Mouse (Mus musculus): Measurements from ENCODE around the gene Gtf2f2. TPM values are rescaled to one million over a fixed set of nuclear protein-coding genes. Genes with fewer than 3 reads are reported as not detected.

Gtf2f2 gene
- polyA plus RNA-seq, 1 experiment from 2014 or later: 58.9 TPM

- no peak overlapping the region for H3K27ac ChIP-seq (replicated peaks)
- H3K27me3 ChIP-seq (ENCODE audit: low read depth, poor library complexity, severe bottlenecking): no peaks in the 10 kb centered on the region
- DNase-seq (ENCODE audit: low spot score): no peak
- H3K9me3 ChIP-seq (replicated peaks): no peaks in the 10 kb centered on the region
- H3K4me3 ChIP-seq: no peak overlapping the region
- H3K4me1 ChIP-seq: peaks cover 17% of the 10 kb centered on the region
- peaks cover 36% of the 10 kb centered on the region for H3K36me3 ChIP-seq
- WGBS: 89% methylated on average over 2 of the region's 2 CpGs
Observed at GRCm38 (mm10) chr14:75902013-75902412, 108.7 kb downstream of the Gtf2f2 start.

- Histone ChIP-seq H3K4me1 (peaks cover 17% of the 10 kb centered on the region), H3K36me3 (peaks cover 36% of the 10 kb centered on the region), H3K27me3 (ENCODE audit: low read depth, poor library complexity, severe bottlenecking) (no peaks in the 10 kb centered on the region), H3K27ac (replicated peaks) (peak overlapping the region; percentile 82), H3K4me3 (no peak overlapping the region), H3K9me3 (replicated peaks) (no peaks in the 10 kb centered on the region)
- no peak for DNase-seq (ENCODE audit: low spot score)
- WGBS: 70% methylated on average over 5 of the region's 5 CpGs
Observed at GRCm38 (mm10) chr14:75900793-75901499, 109.7 kb downstream of the Gtf2f2 start.

- Histone ChIP-seq H3K27me3 (ENCODE audit: low read depth, poor library complexity, severe bottlenecking) (no peaks in the 10 kb centered on the region), H3K9me3 (replicated peaks) (no peaks in the 10 kb centered on the region), H3K4me1 (peaks cover 17% of the 10 kb centered on the region), H3K4me3 (no peak overlapping the region), H3K36me3 (peaks cover 36% of the 10 kb centered on the region), H3K27ac (replicated peaks) (peak overlapping the region; percentile 39; the same call in 1 of the 2 replicates)
- 31% methylated on average over 4 of the region's 4 CpGs for WGBS
- peak; percentile 75 for DNase-seq (ENCODE audit: low spot score)
Observed at GRCm38 (mm10) chr14:75899566-75899965, 111.1 kb downstream of the Gtf2f2 start.

GRCm38 (mm10) chr14:75892118-75892517 lies 118.5 kb downstream of the Gtf2f2 start:
- Histone ChIP-seq H3K4me3 (no peak overlapping the region), H3K4me1 (no peaks in the 10 kb centered on the region), H3K9me3 (replicated peaks) (no peaks in the 10 kb centered on the region), H3K36me3 (peaks cover 30% of the 10 kb centered on the region), H3K27ac (replicated peaks) (no peak overlapping the region), H3K27me3 (ENCODE audit: low read depth, poor library complexity, severe bottlenecking) (no peaks in the 10 kb centered on the region)
- DNase-seq (ENCODE audit: low spot score): no peak
- WGBS: 90% methylated on average over 9 of the region's 9 CpGs

- 0 out of 2 replicates have a peak overlapping the region, but pooled peaks have one; percentile 33 for H3K27ac ChIP-seq (replicated peaks)
- no peaks in the 10 kb centered on the region for H3K9me3 ChIP-seq (replicated peaks)
- no peaks in the 10 kb centered on the region for H3K27me3 ChIP-seq (ENCODE audit: low read depth, poor library complexity, severe bottlenecking)
- 80% methylated on average over 5 of the region's 5 CpGs for WGBS
- H3K36me3 ChIP-seq: no peaks in the 10 kb centered on the region
- no peak for DNase-seq (ENCODE audit: low spot score)
- H3K4me1 ChIP-seq: peaks cover 22% of the 10 kb centered on the region
- no peak overlapping the region for H3K4me3 ChIP-seq
Observed at GRCm38 (mm10) chr14:75883873-75884272, 126.8 kb downstream of the Gtf2f2 start.

GRCm38 (mm10) chr14:75883330-75883729 lies 127.3 kb downstream of the Gtf2f2 start:
- no peaks in the 10 kb centered on the region for H3K36me3 ChIP-seq
- no peaks in the 10 kb centered on the region for H3K27me3 ChIP-seq (ENCODE audit: low read depth, poor library complexity, severe bottlenecking)
- H3K4me1 ChIP-seq: peaks cover 28% of the 10 kb centered on the region
- 72% methylated on average over 5 of the region's 5 CpGs for whole genome bisulfite sequencing
- no peaks in the 10 kb centered on the region for H3K9me3 ChIP-seq (replicated peaks)
- H3K27ac ChIP-seq (replicated peaks): 0 out of 2 replicates have a peak overlapping the region, but pooled peaks have one; percentile 33
- DNase-seq (ENCODE audit: low spot score): no peak
- no peak overlapping the region for H3K4me3 ChIP-seq

- WGBS: 49% methylated on average over 4 of the region's 4 CpGs
- no peak for DNase-seq (ENCODE audit: low spot score)
- Histone ChIP-seq H3K4me1 (peaks cover 33% of the 10 kb centered on the region), H3K27ac (replicated peaks) (peak overlapping the region; percentile 77), H3K36me3 (no peaks in the 10 kb centered on the region), H3K4me3 (no peak overlapping the region), H3K27me3 (ENCODE audit: low read depth, poor library complexity, severe bottlenecking) (no peaks in the 10 kb centered on the region), H3K9me3 (replicated peaks) (no peaks in the 10 kb centered on the region)
Observed at GRCm38 (mm10) chr14:75881856-75882255, 128.8 kb downstream of the Gtf2f2 start.

- Histone ChIP-seq H3K27me3 (ENCODE audit: low read depth, poor library complexity, severe bottlenecking) (peaks cover 12% of the 10 kb centered on the region), H3K4me1 (peaks cover 48% of the 10 kb centered on the region), H3K36me3 (no peaks in the 10 kb centered on the region), H3K27ac (replicated peaks) (peak overlapping the region; percentile 69), H3K9me3 (replicated peaks) (no peaks in the 10 kb centered on the region), H3K4me3 (0 out of 2 replicates have a peak overlapping the region, but pooled peaks have one; percentile 11)
- 25% methylated on average over 8 of the region's 8 CpGs for WGBS
- DNase-seq (ENCODE audit: low spot score): peak; percentile 69
Observed at GRCm38 (mm10) chr14:75878980-75879379, 131.7 kb downstream of the Gtf2f2 start.

GRCm38 (mm10) chr14:75877297-75877696 lies 133.4 kb downstream of the Gtf2f2 start:
- H3K4me1 ChIP-seq: peaks cover 40% of the 10 kb centered on the region
- no peak overlapping the region for H3K27ac ChIP-seq (replicated peaks)
- peaks cover 12% of the 10 kb centered on the region for H3K27me3 ChIP-seq (ENCODE audit: low read depth, poor library complexity, severe bottlenecking)
- DNase-seq (ENCODE audit: low spot score): no peak
- no peaks in the 10 kb centered on the region for H3K36me3 ChIP-seq
- no peaks in the 10 kb centered on the region for H3K9me3 ChIP-seq (replicated peaks)
- WGBS: 86% methylated on average over 3 of the region's 3 CpGs
- H3K4me3 ChIP-seq: no peak overlapping the region

- DNase-seq (ENCODE audit: low spot score): peak; percentile 87
- Histone ChIP-seq H3K9me3 (replicated peaks) (peaks cover 4% of the 10 kb centered on the region; the same call in 1 of the 2 replicates), H3K4me3 (peak overlapping the region; percentile 37), H3K36me3 (no peaks in the 10 kb centered on the region), H3K4me1 (peaks cover 32% of the 10 kb centered on the region), H3K27me3 (ENCODE audit: low read depth, poor library complexity, severe bottlenecking) (peaks cover 12% of the 10 kb centered on the region), H3K27ac (replicated peaks) (peak overlapping the region; percentile 67)
- WGBS: 13% methylated on average over 21 of the region's 21 CpGs
Observed at GRCm38 (mm10) chr14:75876320-75877043, 134.2 kb downstream of the Gtf2f2 start.

- WGBS: 93% methylated on average over 9 of the region's 9 CpGs
- Histone ChIP-seq H3K4me3 (no peak overlapping the region), H3K36me3 (no peaks in the 10 kb centered on the region), H3K9me3 (replicated peaks) (peaks cover 4% of the 10 kb centered on the region; the same call in 1 of the 2 replicates), H3K27ac (replicated peaks) (no peak overlapping the region), H3K27me3 (ENCODE audit: low read depth, poor library complexity, severe bottlenecking) (peaks cover 12% of the 10 kb centered on the region), H3K4me1 (peaks cover 39% of the 10 kb centered on the region)
- no peak for DNase-seq (ENCODE audit: low spot score)
Observed at GRCm38 (mm10) chr14:75873612-75874011, 137.1 kb downstream of the Gtf2f2 start.

GRCm38 (mm10) chr14:75871750-75872149 lies 138.9 kb downstream of the Gtf2f2 start:
- Histone ChIP-seq H3K27ac (replicated peaks) (no peak overlapping the region), H3K4me1 (peaks cover 34% of the 10 kb centered on the region), H3K9me3 (replicated peaks) (peaks cover 4% of the 10 kb centered on the region; the same call in 1 of the 2 replicates), H3K36me3 (no peaks in the 10 kb centered on the region), H3K4me3 (no peak overlapping the region), H3K27me3 (ENCODE audit: low read depth, poor library complexity, severe bottlenecking) (peaks cover 16% of the 10 kb centered on the region)
- no peak for DNase-seq (ENCODE audit: low spot score)
- 89% methylated on average over 4 of the region's 4 CpGs for WGBS

GRCm38 (mm10) chr14:75871111-75871510 lies 139.6 kb downstream of the Gtf2f2 start:
- Histone ChIP-seq H3K27ac (replicated peaks) (0 out of 2 replicates have a peak overlapping the region, but pooled peaks have one; percentile 49), H3K36me3 (no peaks in the 10 kb centered on the region), H3K27me3 (ENCODE audit: low read depth, poor library complexity, severe bottlenecking) (peaks cover 22% of the 10 kb centered on the region), H3K4me1 (peaks cover 27% of the 10 kb centered on the region), H3K9me3 (replicated peaks) (peaks cover 4% of the 10 kb centered on the region; the same call in 1 of the 2 replicates), H3K4me3 (peak overlapping the region; percentile 40)
- 15% methylated on average over 4 of the region's 5 CpGs for WGBS
- DNase-seq (ENCODE audit: low spot score): no peak

All from midbrain, embryonic 10.5 days (tissue).